ENCODE assay signal across 12 mouse cellular contexts in genomic region chr11:106419262-106420102, GRCm38 (mm10). TPM values are rescaled to one million over a fixed set of nuclear protein-coding genes. Genes with fewer than 3 reads are reported as not detected.
DNase-seq lines count a peak whose midpoint lies in the region; ATAC-seq and TF ChIP-seq lines count a peak whose summit lies in the region.
"Had no signal": no experiment of that assay in that cellular context is flagged by ENCODE, and none has a peak within 500 bp of the region (broad histone marks: within the 10 kb centered on the region; RNA-seq: fewer than 3 reads in every experiment).

No protein-coding gene starts in this region.

- no peaks in the 10 kb centered on the region for H3K27me3 ChIP-seq in heart, embryonic 12.5 days (replicated peaks)
- no peaks in the 10 kb centered on the region for H3K27me3 ChIP-seq in lung, postnatal 0 days (replicated peaks; ENCODE audit: insufficient read depth, low read length)
- H3K27me3 ChIP-seq in kidney, embryonic 16.5 days (ENCODE audit: insufficient read depth, low read length) = no peaks in the 10 kb centered on the region
- H3K27me3 ChIP-seq: midbrain, embryonic 12.5 days had no signal

- H3K4me2 ChIP-seq in heart, embryonic 12.5 days = no peak overlapping the region
- H3K4me2 ChIP-seq in lung, postnatal 0 days (replicated peaks; ENCODE audit: low read depth, low read length) = no peak overlapping the region
- H3K4me2 ChIP-seq in kidney, embryonic 16.5 days (replicated peaks; ENCODE audit: low read depth, low read length) = no peak overlapping the region
- H3K4me2 ChIP-seq: midbrain, embryonic 12.5 days had no signal

- peaks cover 15% of the 10 kb centered on the region; the same call in 1 of the 2 replicates for H3K36me3 ChIP-seq in heart, embryonic 12.5 days
- H3K36me3 ChIP-seq in lung, postnatal 0 days (ENCODE audit: insufficient read depth, low read length) = 0 out of 2 replicates have a peak, but pooled peaks cover 8% of the 10 kb centered on the region
- H3K36me3 ChIP-seq in kidney, embryonic 16.5 days (ENCODE audit: insufficient read depth, low read length) = no peaks in the 10 kb centered on the region

- WGBS in heart, embryonic 12.5 days = 70% methylated on average over 9 of the region's 9 CpGs
- 42% methylated on average over 9 of the region's 9 CpGs for WGBS in lung, postnatal 0 days
- WGBS in kidney, embryonic 16.5 days = 63% methylated on average over 9 of the region's 9 CpGs

- peaks cover 12% of the 10 kb centered on the region for H3K4me1 ChIP-seq in heart, embryonic 12.5 days (replicated peaks)
- H3K4me1 ChIP-seq in lung, postnatal 0 days (ENCODE audit: insufficient read depth, low read depth, low read length) = no peaks in the 10 kb centered on the region; the same call in 1 of the 2 replicates
- H3K4me1 ChIP-seq in kidney, embryonic 16.5 days (ENCODE audit: insufficient read depth, low read length) = no peaks in the 10 kb centered on the region
- H3K4me1 ChIP-seq: midbrain, embryonic 12.5 days had no signal

- H3K9ac ChIP-seq in heart, embryonic 12.5 days = no peak overlapping the region
- H3K9ac ChIP-seq in lung, postnatal 0 days (replicated peaks; ENCODE audit: low read depth) = 0 out of 2 replicates have a peak overlapping the region, but pooled peaks have one; percentile 8
- no peak overlapping the region for H3K9ac ChIP-seq in kidney, embryonic 16.5 days (replicated peaks; ENCODE audit: low read length)
- H3K9ac ChIP-seq: midbrain, embryonic 12.5 days had no signal

- no peaks in the 10 kb centered on the region for H3K9me3 ChIP-seq in heart, embryonic 12.5 days (replicated peaks)
- H3K9me3 ChIP-seq in lung, postnatal 0 days (ENCODE audit: low read length) = no peaks in the 10 kb centered on the region
- H3K9me3 ChIP-seq in kidney, embryonic 16.5 days (ENCODE audit: low read length) = no peaks in the 10 kb centered on the region
- H3K9me3 ChIP-seq: midbrain, embryonic 12.5 days had no signal

- ATAC-seq in heart, embryonic 12.5 days (ENCODE audit: insufficient number of reproducible peaks, low FRiP score) = no peak
- 0 out of 2 replicates have a peak, but pooled peaks have one; percentile 29 for ATAC-seq in lung, postnatal 0 days
- ATAC-seq in granulocyte monocyte progenitor cell, adult 5-6 weeks (replicated peaks; ENCODE audit: poor library complexity, severe bottlenecking) = peak; percentile 68
- ATAC-seq in megakaryocyte progenitor cell, adult 5-6 weeks (replicated peaks; ENCODE audit: poor library complexity) = peak; percentile 61
- no peak for ATAC-seq in kidney, embryonic 16.5 days (ENCODE audit: low FRiP score, low TSS enrichment)

- DNase-seq in heart, adult 9 months (ENCODE audit: low spot score in 2 of 2) = peak; percentile 13 to 17
- DNase-seq in lung, postnatal 0 days (ENCODE audit: low spot score) = no peak
- no peak for DNase-seq in lung, adult 18-20 months
- DNase-seq in gastrocnemius, adult 8-10 months (ENCODE audit: low spot score in 2 of 2) = no peak

- H3K4me3 ChIP-seq in heart, embryonic 12.5 days = no peak overlapping the region
- no peak overlapping the region for H3K4me3 ChIP-seq in lung, postnatal 0 days (ENCODE audit: low read depth, low read length)
- H3K4me3 ChIP-seq in kidney, embryonic 16.5 days (ENCODE audit: low read length) = no peak overlapping the region
- H3K4me3 ChIP-seq: midbrain, embryonic 12.5 days had no signal

- TF ChIP-seq EP300 in lung, postnatal 0 days (IDR thresholded peaks at IDR 0.05) = no peak

- TF ChIP-seq CTCF in lung, postnatal 0 days (IDR thresholded peaks at IDR 0.05) = no peak

- H3K27ac ChIP-seq in heart, embryonic 12.5 days (ENCODE audit: poor library complexity, severe bottlenecking) = no peak overlapping the region
- H3K27ac ChIP-seq in lung, postnatal 0 days (ENCODE audit: low read length) = peak overlapping the region; percentile 15; the same call in 1 of the 2 replicates
- no peak overlapping the region for H3K27ac ChIP-seq in kidney, embryonic 16.5 days (ENCODE audit: low read length)
- H3K27ac ChIP-seq: midbrain, embryonic 12.5 days had no signal

RNA-seq across cellular contexts. Expression of gene Icam2, which starts 31.6 kb away (rescaled TPM):
- polyA plus RNA-seq in heart, embryonic 12.5 days (2016; fragmentation: Nextera tagmentation; extraction: Ambion mirVana) = 59.7 and 68.4 TPM in 2 replicates
- polyA plus RNA-seq in lung, postnatal 0 days (2015; fragmentation: Nextera tagmentation; extraction: Ambion mirVana) = 284 and 329 TPM in 2 replicates
- 58.3 and 65.0 TPM in 2 replicates for total RNA-seq in granulocyte monocyte progenitor cell, adult 5-6 weeks (2014; fragmentation: Nextera tagmentation)
- total RNA-seq in granulocyte monocyte progenitor cell, adult 5-6 weeks (2017) = 79.6 and 108 TPM in 2 replicates
- 59.9 and 60.3 TPM in 2 replicates for total RNA-seq in megakaryocyte progenitor cell, adult 5-6 weeks (2015)
- 87.1 and 123 TPM in 2 replicates for total RNA-seq in megakaryocyte progenitor cell, adult 5-6 weeks (2017)
- polyA plus RNA-seq in kidney, embryonic 16.5 days (2015; fragmentation: Nextera tagmentation; extraction: Ambion mirVana) = 87.8 and 95.9 TPM in 2 replicates
- total RNA-seq in gastrocnemius, adult 8-10 months (2022) = 1 to 10 TPM; 2.3 to 5.2 (median 4.3) TPM
- polyA plus RNA-seq: C2C12 had no signal

RNA-seq across cellular contexts. Expression of gene Prr29, which starts 54.2 kb away (rescaled TPM):
- polyA plus RNA-seq in heart, embryonic 12.5 days (2016; fragmentation: Nextera tagmentation; extraction: Ambion mirVana) = 0.28 TPM in 1 of 2 replicates, not detected in the other
- 8.9 and 10.2 TPM in 2 replicates for polyA plus RNA-seq in lung, postnatal 0 days (2015; fragmentation: Nextera tagmentation; extraction: Ambion mirVana)
- total RNA-seq in granulocyte monocyte progenitor cell, adult 5-6 weeks (2014; fragmentation: Nextera tagmentation) = not detected in 2 replicates
- not detected in 2 replicates for total RNA-seq in granulocyte monocyte progenitor cell, adult 5-6 weeks (2017)
- not detected in 2 replicates for total RNA-seq in megakaryocyte progenitor cell, adult 5-6 weeks (2015)
- not detected in 2 replicates for total RNA-seq in megakaryocyte progenitor cell, adult 5-6 weeks (2017)
- polyA plus RNA-seq in kidney, embryonic 16.5 days (2015; fragmentation: Nextera tagmentation; extraction: Ambion mirVana) = 0.36 and 0.39 TPM in 2 replicates
- total RNA-seq in gastrocnemius, adult 8-10 months (2022) = 1 to 10 TPM; 3.3 to 5.5 (median 4.3) TPM
- total RNA-seq: adrenal gland, postnatal 4 days had no signal
- polyA plus RNA-seq: C2C12; hindbrain, embryonic 16.5 days; midbrain, embryonic 12.5 days had no signal

Comparison
In these comparisons a context has a peak if more than half of its experiments do, and no peak if none do; other contexts are left out.
1. DNase-seq: peak in heart, adult 9 months (2 of 2); none in lung, postnatal 0 days (single experiment), lung, adult 18-20 months (0 of 2) and gastrocnemius, adult 8-10 months (0 of 2).
2. ATAC-seq: peak in lung, postnatal 0 days (single experiment), granulocyte monocyte progenitor cell, adult 5-6 weeks (single experiment) and megakaryocyte progenitor cell, adult 5-6 weeks (single experiment); none in heart, embryonic 12.5 days (single experiment) and kidney, embryonic 16.5 days (single experiment).
3. RNA of gene Icam2, which starts 31.6 kb away (total RNA-seq): 59.9 to 123 TPM in megakaryocyte progenitor cell, adult 5-6 weeks and 58.3 to 108 TPM in granulocyte monocyte progenitor cell, adult 5-6 weeks; 2.3 to 5.2 TPM in gastrocnemius, adult 8-10 months; every median in the first group is over 4 times any median in the second.
4. RNA of gene Prr29, which starts 54.2 kb away (total RNA-seq): 3.3 to 5.5 TPM in gastrocnemius, adult 8-10 months; not detected in granulocyte monocyte progenitor cell, adult 5-6 weeks and not detected in megakaryocyte progenitor cell, adult 5-6 weeks; every median in the first group is over 4 times any median in the second.